Mouse (Mus musculus): ENCODE data around the gene Sgsm3. TPM values are rescaled to one million over a fixed set of nuclear protein-coding genes. Genes with fewer than 3 reads are reported as not detected.

Sgsm3 gene
- total and polyA plus RNA-seq, 2 experiments from 2014 or later = 60.6 to 91.4 TPM

- no peak overlapping the region for H3K4me2 ChIP-seq (ENCODE audit: low read depth, low read length)
- H3K9ac ChIP-seq (replicated peaks; ENCODE audit: low read length) = no peak overlapping the region
- no peaks in the 10 kb centered on the region for H3K4me1 ChIP-seq (ENCODE audit: insufficient read depth, low read length)
- H3K4me3 ChIP-seq (ENCODE audit: low read length) = no peak overlapping the region
- no peaks in the 10 kb centered on the region for H3K27me3 ChIP-seq (ENCODE audit: insufficient read depth, low read length)
- ATAC-seq = no peak
- no peak overlapping the region for H3K27ac ChIP-seq
- no peaks in the 10 kb centered on the region for H3K9me3 ChIP-seq (ENCODE audit: low read length)
- WGBS = 89% methylated on average over 7 of the region's 7 CpGs
- no peak for TF ChIP-seq CTCF (IDR thresholded peaks at IDR 0.05; ENCODE audit: low read depth)
- no peak for DNase-seq (ENCODE audit: low spot score)
- peaks cover 61% of the 10 kb centered on the region for H3K36me3 ChIP-seq (ENCODE audit: insufficient read depth, low read length)
Observed at GRCm38 (mm10) chr15:81017308-81017707, 39.7 kb downstream of the Sgsm3 start.

- Histone ChIP-seq H3K27ac (no peak overlapping the region), H3K36me3 (ENCODE audit: insufficient read depth, low read length) (peaks cover 36% of the 10 kb centered on the region), H3K4me1 (ENCODE audit: insufficient read depth, low read length) (no peaks in the 10 kb centered on the region), H3K9me3 (ENCODE audit: low read length) (no peaks in the 10 kb centered on the region), H3K9ac (replicated peaks; ENCODE audit: low read length) (no peak overlapping the region), H3K27me3 (ENCODE audit: insufficient read depth, low read length) (no peaks in the 10 kb centered on the region), H3K4me2 (ENCODE audit: low read depth, low read length) (no peak overlapping the region), H3K4me3 (ENCODE audit: low read length) (no peak overlapping the region)
- no peak for ATAC-seq
- DNase-seq (ENCODE audit: low spot score) = no peak
- 86% methylated on average over 6 of the region's 6 CpGs for WGBS
- no peak for TF ChIP-seq CTCF (IDR thresholded peaks at IDR 0.05; ENCODE audit: low read depth)
Observed at GRCm38 (mm10) chr15:81021377-81021776, 43.8 kb downstream of the Sgsm3 start.

GRCm38 (mm10) chr15:81022437-81022836, 44.9 kb downstream of the Sgsm3 start:
- 93% methylated on average over 7 of the region's 7 CpGs for WGBS
- Histone ChIP-seq H3K4me2 (ENCODE audit: low read depth, low read length) (no peak overlapping the region), H3K9ac (replicated peaks; ENCODE audit: low read length) (no peak overlapping the region), H3K27me3 (ENCODE audit: insufficient read depth, low read length) (no peaks in the 10 kb centered on the region), H3K36me3 (ENCODE audit: insufficient read depth, low read length) (peaks cover 29% of the 10 kb centered on the region), H3K9me3 (ENCODE audit: low read length) (no peaks in the 10 kb centered on the region), H3K27ac (no peak overlapping the region), H3K4me3 (ENCODE audit: low read length) (no peak overlapping the region), H3K4me1 (ENCODE audit: insufficient read depth, low read length) (no peaks in the 10 kb centered on the region)
- TF ChIP-seq CTCF (IDR thresholded peaks at IDR 0.05; ENCODE audit: low read depth) = no peak
- DNase-seq (ENCODE audit: low spot score) (no peak), ATAC-seq (no peak)

DNA sequence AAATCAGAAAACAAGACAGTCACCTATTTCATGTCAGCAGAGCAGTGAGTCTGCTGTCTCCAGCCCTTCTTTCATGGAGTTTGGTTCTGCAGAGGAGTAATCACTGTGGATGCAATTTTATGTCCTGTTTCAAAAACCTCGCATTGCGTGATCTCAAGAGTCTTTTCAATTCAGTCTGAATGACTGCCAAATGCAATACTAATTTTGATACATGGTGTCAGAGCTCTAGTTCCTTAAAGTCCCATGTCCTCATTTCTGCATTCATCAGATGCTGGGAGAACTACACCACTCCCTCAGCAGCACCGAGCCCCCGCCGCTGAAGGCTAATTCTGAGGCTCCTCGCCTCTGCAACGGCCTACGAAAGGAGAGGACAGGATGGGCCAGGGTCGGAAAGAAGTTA, 46.3 kb downstream of the Sgsm3 start:
- no peak for ATAC-seq
- 88% methylated on average over 9 of the region's 9 CpGs for whole genome bisulfite sequencing

GRCm38 (mm10) chr15:81026901-81027300, 49.3 kb downstream of the Sgsm3 start:
- no peak for TF ChIP-seq CTCF (IDR thresholded peaks at IDR 0.05; ENCODE audit: low read depth)
- Histone ChIP-seq H3K36me3 (ENCODE audit: insufficient read depth, low read length) (peaks cover 1% of the 10 kb centered on the region; the same call in 1 of the 2 replicates), H3K9ac (replicated peaks; ENCODE audit: low read length) (no peak overlapping the region), H3K27ac (no peak overlapping the region), H3K4me2 (ENCODE audit: low read depth, low read length) (no peak overlapping the region), H3K4me1 (ENCODE audit: insufficient read depth, low read length) (no peaks in the 10 kb centered on the region), H3K4me3 (ENCODE audit: low read length) (no peak overlapping the region), H3K9me3 (ENCODE audit: low read length) (no peaks in the 10 kb centered on the region), H3K27me3 (ENCODE audit: insufficient read depth, low read length) (no peaks in the 10 kb centered on the region)
- 77% methylated on average over 5 of the region's 5 CpGs for WGBS
- ATAC-seq (no peak), DNase-seq (ENCODE audit: low spot score) (no peak)

More for the DNA sequence above, 46.3 kb downstream of the Sgsm3 start:
- Histone ChIP-seq H3K27ac (no peak overlapping the region), H3K4me3 (ENCODE audit: low read length) (no peak overlapping the region), H3K4me2 (ENCODE audit: low read depth, low read length) (no peak overlapping the region), H3K36me3 (ENCODE audit: insufficient read depth, low read length) (peaks cover 18% of the 10 kb centered on the region; the same call in 1 of the 2 replicates), H3K27me3 (ENCODE audit: insufficient read depth, low read length) (no peaks in the 10 kb centered on the region), H3K9me3 (ENCODE audit: low read length) (no peaks in the 10 kb centered on the region), H3K4me1 (ENCODE audit: insufficient read depth, low read length) (no peaks in the 10 kb centered on the region), H3K9ac (replicated peaks; ENCODE audit: low read length) (no peak overlapping the region)
- TF ChIP-seq CTCF (IDR thresholded peaks at IDR 0.05; ENCODE audit: low read depth) = no peak
- DNase-seq (ENCODE audit: low spot score) = no peak

DNA sequence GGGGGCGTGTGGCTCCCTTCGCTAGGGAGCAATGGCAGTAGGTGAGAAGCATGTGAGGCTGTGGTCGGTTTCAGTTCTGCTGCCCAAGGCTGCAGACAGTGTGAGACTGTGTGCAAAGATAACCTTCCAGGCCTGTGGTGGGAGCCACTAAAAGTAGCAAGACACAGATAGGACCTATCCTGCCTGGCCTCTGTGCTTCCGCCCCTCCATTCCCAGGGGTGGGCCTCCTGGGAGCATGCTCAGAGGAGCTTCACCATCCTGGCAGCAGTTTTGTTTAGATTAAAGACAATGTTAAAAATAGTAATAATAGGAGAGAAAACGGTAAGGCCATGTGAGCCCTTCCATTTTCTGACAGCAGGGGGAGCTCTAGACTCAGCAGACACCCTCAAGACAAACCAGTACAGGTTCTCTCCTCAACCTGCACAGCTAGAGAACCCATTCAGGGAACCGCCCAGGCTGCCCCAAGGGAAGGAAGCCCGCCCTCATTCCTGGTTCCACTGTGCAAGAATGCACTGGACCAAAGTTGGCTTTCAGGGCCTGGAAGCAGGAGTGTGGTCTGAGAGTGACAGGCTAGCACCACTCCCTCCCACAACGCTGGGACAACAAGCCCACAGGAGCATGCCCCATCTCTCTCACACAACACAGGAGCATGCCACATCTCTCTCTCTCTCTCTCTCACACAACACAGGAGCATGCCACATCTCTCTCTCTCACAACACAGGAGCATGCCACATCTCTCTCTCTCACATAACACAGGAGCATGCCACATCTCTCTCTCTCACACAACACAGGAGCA, 50.0 kb downstream of the Sgsm3 start:
- TF ChIP-seq CTCF (IDR thresholded peaks at IDR 0.05; ENCODE audit: low read depth) = peak; percentile 91
- Histone ChIP-seq H3K27me3 (ENCODE audit: insufficient read depth, low read length) (no peaks in the 10 kb centered on the region), H3K9ac (replicated peaks; ENCODE audit: low read length) (no peak overlapping the region), H3K27ac (no peak overlapping the region), H3K4me3 (ENCODE audit: low read length) (no peak overlapping the region), H3K9me3 (ENCODE audit: low read length) (no peaks in the 10 kb centered on the region), H3K36me3 (ENCODE audit: insufficient read depth, low read length) (no peaks in the 10 kb centered on the region), H3K4me1 (ENCODE audit: insufficient read depth, low read length) (no peaks in the 10 kb centered on the region), H3K4me2 (ENCODE audit: low read depth, low read length) (no peak overlapping the region)
- ATAC-seq (peak; percentile 72), DNase-seq (ENCODE audit: low spot score) (peak; percentile 84)
- WGBS = 40% methylated on average over 8 of the region's 8 CpGs

- no peaks in the 10 kb centered on the region for H3K27me3 ChIP-seq (ENCODE audit: insufficient read depth, low read length)
- peaks cover 7% of the 10 kb centered on the region; the same call in 1 of the 2 replicates for H3K4me1 ChIP-seq (ENCODE audit: insufficient read depth, low read length)
- 51% methylated on average over 10 of the region's 10 CpGs for WGBS
- H3K9me3 ChIP-seq (ENCODE audit: low read length) = no peaks in the 10 kb centered on the region
- no peak for DNase-seq (ENCODE audit: low spot score)
- no peaks in the 10 kb centered on the region for H3K36me3 ChIP-seq (ENCODE audit: insufficient read depth, low read length)
- no peak overlapping the region for H3K4me2 ChIP-seq (ENCODE audit: low read depth, low read length)
- no peak overlapping the region for H3K9ac ChIP-seq (replicated peaks; ENCODE audit: low read length)
- no peak for ATAC-seq
- no peak overlapping the region for H3K27ac ChIP-seq
- TF ChIP-seq CTCF (IDR thresholded peaks at IDR 0.05; ENCODE audit: low read depth) = no peak
- no peak overlapping the region for H3K4me3 ChIP-seq (ENCODE audit: low read length)
Observed at GRCm38 (mm10) chr15:81030891-81031425, 53.4 kb downstream of the Sgsm3 start.
